Mouse (Mus musculus): ENCODE results near the gene Nono. TPM values are rescaled to one million over a fixed set of nuclear protein-coding genes. Genes with fewer than 3 reads are reported as not detected.

Gene Nono
- total and polyA plus RNA-seq, 3 experiments, result 287 to 442 TPM; not detected in 1

- no peaks in the 10 kb centered on the region for H3K27me3 ChIP-seq (ENCODE audit: control insufficient read depth in 1 of 2, insufficient read depth in 2 of 2, low read length in 2 of 2)
Observed at GRCm38 (mm10) chrX:101451591-101451990, 22.5 kb downstream of the Nono start.

GRCm38 (mm10) chrX:101472202-101472601 lies 43.1 kb downstream of the Nono start:
- Histone ChIP-seq H3K9ac (ENCODE audit: control insufficient read depth, low read depth, low read length, poor library complexity, severe bottlenecking) (no peak overlapping the region), H3K79me2 (ENCODE audit: control insufficient read depth, insufficient read depth, low read length, poor library complexity) (no peaks in the 10 kb centered on the region), H3K36me3 (ENCODE audit: control insufficient read depth in 1 of 2, insufficient read depth in 2 of 2, low read length in 2 of 2) (no peaks in the 10 kb centered on the region), H3K27me3 (ENCODE audit: control insufficient read depth in 1 of 2, insufficient read depth in 2 of 2, low read length in 2 of 2) (no peaks in the 10 kb centered on the region), H3K27ac (ENCODE audit: control insufficient read depth, low read depth, low read length) (no peak overlapping the region), H3K9me3 (replicated peaks; ENCODE audit: insufficient read depth, low read length) (no peaks in the 10 kb centered on the region), H3K4me3 (ENCODE audit: control insufficient read depth in 1 of 2, insufficient read depth in 1 of 2, low read depth in 2 of 2, low read length in 2 of 2) (no peak overlapping the region), H3K4me1 (ENCODE audit: control insufficient read depth in 1 of 2, insufficient read depth in 2 of 2, low read length in 2 of 2) (no peaks in the 10 kb centered on the region)
- no peak for DNase-seq (ENCODE audit: low read depth, low spot score)
- TF ChIP-seq POLR2AphosphoS5 (IDR thresholded peaks at IDR 0.05; ENCODE audit: borderline replicate concordance, low read depth, low read length) (no peak), CTCF (IDR thresholded peaks at IDR 0.05 in 2 of 3, conservative IDR thresholded peaks at IDR 0.05 in 1 of 3; ENCODE audit: control insufficient read depth in 1 of 3, insufficient read depth in 1 of 3, low read depth in 2 of 3, low read length in 3 of 3, poor library complexity in 1 of 3, severe bottlenecking in 1 of 3) (no peak), UBTF (IDR thresholded peaks at IDR 0.05; ENCODE audit: borderline replicate concordance, insufficient read depth, low read depth, low read length) (no peak), MEF2A (IDR thresholded peaks at IDR 0.05; ENCODE audit: extremely low read depth, insufficient replicate concordance, low read depth, low read length, poor library complexity, severe bottlenecking) (no peak), POLR2A (IDR thresholded peaks at IDR 0.05; ENCODE audit: control insufficient read depth in 1 of 2, insufficient read depth in 1 of 2, low read depth in 1 of 2, low read length in 2 of 2, poor library complexity in 1 of 2) (no peak), RAD21 (IDR thresholded peaks at IDR 0.05; ENCODE audit: low read depth, low read length) (no peak)

More at GRCm38 (mm10) chrX:101451591-101451990, 22.5 kb downstream of the Nono start:
- Histone ChIP-seq H3K4me1 (ENCODE audit: control insufficient read depth in 1 of 2, insufficient read depth in 2 of 2, low read length in 2 of 2) (no peaks in the 10 kb centered on the region), H3K4me3 (ENCODE audit: control insufficient read depth in 1 of 2, insufficient read depth in 1 of 2, low read depth in 2 of 2, low read length in 2 of 2) (no peak overlapping the region), H3K36me3 (ENCODE audit: control insufficient read depth in 1 of 2, insufficient read depth in 2 of 2, low read length in 2 of 2) (peaks cover 0 to 2% of the 10 kb centered on the region in 2 experiments; a peak in 2 of 4 replicates), H3K9me3 (replicated peaks; ENCODE audit: insufficient read depth, low read length) (no peaks in the 10 kb centered on the region), H3K9ac (ENCODE audit: control insufficient read depth, low read depth, low read length, poor library complexity, severe bottlenecking) (no peak overlapping the region), H3K79me2 (ENCODE audit: control insufficient read depth, insufficient read depth, low read length, poor library complexity) (no peaks in the 10 kb centered on the region), H3K27ac (ENCODE audit: control insufficient read depth, low read depth, low read length) (no peak overlapping the region)
- TF ChIP-seq EP300 (IDR thresholded peaks at IDR 0.05; ENCODE audit: low read depth in 1 of 2, low read length in 2 of 2) (no peak), CTCF (IDR thresholded peaks at IDR 0.05 in 2 of 3, conservative IDR thresholded peaks at IDR 0.05 in 1 of 3; ENCODE audit: control insufficient read depth in 1 of 3, insufficient read depth in 1 of 3, low read depth in 2 of 3, low read length in 3 of 3, poor library complexity in 1 of 3, severe bottlenecking in 1 of 3) (peak in 1 of 3 experiments; percentile 15; a peak in 1 of 6 replicates)
- DNase-seq (ENCODE audit: low read depth, low spot score), result peak; percentile 53

GRCm38 (mm10) chrX:101481604-101482350 lies 52.7 kb downstream of the Nono start:
- H3K79me2 ChIP-seq (ENCODE audit: control insufficient read depth, insufficient read depth, low read length, poor library complexity), result no peaks in the 10 kb centered on the region
- H3K36me3 ChIP-seq (ENCODE audit: control insufficient read depth in 1 of 2, insufficient read depth in 2 of 2, low read length in 2 of 2), result no peaks in the 10 kb centered on the region
- H3K27ac ChIP-seq (ENCODE audit: control insufficient read depth, low read depth, low read length), result no peak overlapping the region
- DNase-seq (ENCODE audit: low read depth, low spot score), result no peak
- H3K9ac ChIP-seq (ENCODE audit: control insufficient read depth, low read depth, low read length, poor library complexity, severe bottlenecking), result no peak overlapping the region
- H3K9me3 ChIP-seq (replicated peaks; ENCODE audit: insufficient read depth, low read length), result no peaks in the 10 kb centered on the region
- TF ChIP-seq MYC (IDR thresholded peaks at IDR 0.05; ENCODE audit: low read depth, low read length), result no peak
- no peak for TF ChIP-seq JUND (IDR thresholded peaks at IDR 0.05; ENCODE audit: low read depth, low read length)
- TF ChIP-seq CHD1 (IDR thresholded peaks at IDR 0.05; ENCODE audit: low read depth, low read length), result no peak
- no peak for TF ChIP-seq SIN3A (IDR thresholded peaks at IDR 0.05; ENCODE audit: low read length)
- no peak for TF ChIP-seq SMC3 (IDR thresholded peaks at IDR 0.05; ENCODE audit: low read depth, low read length)
- TF ChIP-seq TAL1 (IDR thresholded peaks at IDR 0.05; ENCODE audit: low read length), result no peak
- no peak for TF ChIP-seq CHD2 (IDR thresholded peaks at IDR 0.05; ENCODE audit: low read length)
- TF ChIP-seq ZKSCAN1 (IDR thresholded peaks at IDR 0.05; ENCODE audit: low read depth, low read length), result no peak
- no peak for TF ChIP-seq POLR2AphosphoS2 (IDR thresholded peaks at IDR 0.05; ENCODE audit: low read length)
- TF ChIP-seq ZMIZ1 (IDR thresholded peaks at IDR 0.05; ENCODE audit: low read depth, low read length), result no peak
- no peak for TF ChIP-seq USF2 (IDR thresholded peaks at IDR 0.05; ENCODE audit: borderline replicate concordance in 1 of 2, insufficient read depth in 1 of 2, low read depth in 1 of 2, low read length in 2 of 2)
- no peak for TF ChIP-seq MYB (IDR thresholded peaks at IDR 0.05; ENCODE audit: low read depth, low read length)
- no peak for TF ChIP-seq NELFE (IDR thresholded peaks at IDR 0.05; ENCODE audit: low read depth, low read length)
- H3K27me3 ChIP-seq (ENCODE audit: control insufficient read depth in 1 of 2, insufficient read depth in 2 of 2, low read length in 2 of 2), result no peaks in the 10 kb centered on the region
- H3K4me1 ChIP-seq (ENCODE audit: control insufficient read depth in 1 of 2, insufficient read depth in 2 of 2, low read length in 2 of 2), result no peaks in the 10 kb centered on the region
- H3K4me3 ChIP-seq (ENCODE audit: control insufficient read depth in 1 of 2, insufficient read depth in 1 of 2, low read depth in 2 of 2, low read length in 2 of 2), result no peak overlapping the region

Data from MEL (cell line).